Mouse (Mus musculus): Measurements from ENCODE around the gene Eif5a2. TPM values are rescaled to one million over a fixed set of nuclear protein-coding genes. Genes with fewer than 3 reads are reported as not detected.

Gene Eif5a2
- total RNA-seq, 4 experiments from 2014 or later, result 1.7 to 3.6 (median 2.8) TPM

DNA sequence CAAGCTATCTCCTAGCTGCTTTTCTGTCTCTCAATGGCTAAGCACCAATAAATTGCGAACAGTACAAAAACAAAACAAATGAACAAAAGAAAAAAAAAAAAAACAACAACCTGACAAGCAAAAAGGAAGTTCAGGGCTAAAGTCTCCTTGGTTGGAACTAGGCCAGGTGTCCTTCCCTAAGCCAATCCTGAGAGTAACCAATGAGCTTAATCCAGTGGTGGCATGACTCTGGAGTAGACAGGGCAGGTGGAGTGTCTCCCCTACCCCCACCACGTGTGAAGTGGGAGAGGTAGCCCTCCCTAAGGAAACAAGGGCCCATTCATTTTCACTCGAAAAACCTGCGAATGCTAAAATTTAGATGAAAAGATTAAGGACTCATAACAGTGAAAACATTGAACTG, 30.4 kb downstream of the Eif5a2 start:
- DNase-seq, result no peak

DNA sequence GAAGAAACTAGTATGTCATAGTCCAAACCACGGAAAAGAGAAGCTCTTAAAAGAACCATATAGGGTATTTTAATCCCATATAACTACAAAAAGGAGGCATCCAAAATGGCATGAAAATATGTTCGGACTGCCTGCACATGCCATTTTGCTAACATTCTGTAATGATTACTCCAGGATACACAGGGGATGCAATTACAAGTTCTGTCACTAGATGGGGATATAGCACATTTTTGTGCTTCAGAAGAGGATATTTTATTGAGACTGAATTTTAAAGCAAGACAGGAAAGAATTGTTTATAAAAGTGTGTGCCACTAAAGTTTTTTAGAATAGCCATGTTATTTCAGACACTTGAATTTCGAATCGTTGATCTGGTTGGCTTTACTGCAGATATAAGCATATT, 33.3 kb downstream of the Eif5a2 start:
- no peak for DNase-seq

DNA sequence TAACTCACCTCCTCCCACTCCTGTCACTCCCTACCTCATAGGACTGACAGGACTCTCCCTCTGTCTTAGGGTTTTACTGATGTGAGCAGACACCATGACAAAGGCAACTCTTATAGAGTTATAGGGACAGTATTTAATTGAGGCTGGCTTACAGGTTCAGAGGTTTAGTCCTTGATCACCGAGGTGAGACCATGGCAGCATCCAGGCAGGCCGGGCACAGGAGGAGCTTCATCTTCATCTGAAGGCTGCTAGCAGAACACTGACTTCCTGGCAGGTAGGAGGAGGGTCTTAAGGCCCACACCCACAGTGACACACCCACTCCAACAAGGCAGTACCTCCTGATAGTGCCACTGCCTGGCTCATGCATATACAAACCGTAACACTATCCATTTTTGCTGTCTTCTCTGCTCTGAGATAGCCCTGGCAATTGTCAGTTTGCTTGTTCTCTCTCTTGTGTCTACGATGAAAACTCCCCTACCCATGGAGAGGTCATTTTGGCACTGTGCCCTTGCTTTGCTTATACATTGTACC, 35.0 kb downstream of the Eif5a2 start:
- no peak for DNase-seq

DNA sequence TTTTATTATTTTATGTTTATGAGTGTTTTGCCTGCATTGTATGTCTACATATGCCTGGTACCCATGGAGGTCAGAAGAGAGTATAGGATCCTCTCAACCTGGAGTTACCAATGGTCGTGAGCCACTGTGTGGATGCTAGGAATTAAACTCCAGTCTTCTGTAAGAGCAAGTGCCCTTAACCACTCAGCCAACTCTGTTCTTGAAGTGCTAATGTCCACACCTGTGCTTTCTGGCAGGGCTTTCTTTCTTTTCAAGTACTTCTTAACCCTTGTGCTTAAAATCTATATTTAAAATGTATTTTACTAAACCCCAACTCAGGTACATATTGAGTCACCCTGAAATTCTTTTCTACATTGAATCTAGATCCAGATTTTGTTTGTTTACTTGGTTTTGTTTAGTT, 45.2 kb downstream of the Eif5a2 start:
- no peak for DNase-seq

DNA sequence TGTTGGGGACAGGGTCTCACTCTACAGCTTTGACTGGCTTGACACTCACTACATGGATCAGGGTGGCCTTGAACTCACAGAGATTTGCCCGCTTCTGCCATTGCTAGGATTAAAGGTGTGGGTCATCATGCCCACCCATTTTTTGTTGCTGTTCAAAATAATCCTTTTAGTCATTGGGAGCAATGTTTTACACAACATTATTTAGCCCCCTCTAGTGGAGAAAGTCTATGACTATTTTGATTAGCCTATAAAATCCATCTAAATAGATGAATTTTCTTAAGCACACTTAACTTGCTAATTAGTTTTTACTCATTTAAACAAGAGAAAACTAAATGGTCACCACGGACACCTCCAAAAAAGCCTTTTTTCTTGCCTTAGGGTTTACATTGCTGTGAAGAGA, 46.5 kb downstream of the Eif5a2 start:
- DNase-seq, result no peak

DNA sequence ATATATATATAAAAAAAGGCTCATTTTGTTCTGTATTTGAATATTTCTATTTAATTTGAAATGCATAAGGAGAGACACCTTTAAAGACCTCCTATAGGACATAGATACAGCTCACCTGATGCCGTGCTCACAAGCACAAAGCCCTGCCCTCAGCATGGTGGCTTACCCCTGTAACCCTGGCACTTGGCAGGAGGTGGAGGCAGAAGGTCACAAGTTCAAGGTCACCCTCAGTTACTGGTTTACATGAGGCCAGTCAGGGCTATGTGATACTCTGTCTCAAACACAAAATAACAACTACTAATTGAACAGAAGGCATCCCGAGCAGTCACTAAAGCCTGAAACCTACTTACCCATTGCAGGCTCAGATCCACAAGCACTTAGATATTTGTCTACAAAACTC, 48.4 kb downstream of the Eif5a2 start:
- no peak for DNase-seq

DNA sequence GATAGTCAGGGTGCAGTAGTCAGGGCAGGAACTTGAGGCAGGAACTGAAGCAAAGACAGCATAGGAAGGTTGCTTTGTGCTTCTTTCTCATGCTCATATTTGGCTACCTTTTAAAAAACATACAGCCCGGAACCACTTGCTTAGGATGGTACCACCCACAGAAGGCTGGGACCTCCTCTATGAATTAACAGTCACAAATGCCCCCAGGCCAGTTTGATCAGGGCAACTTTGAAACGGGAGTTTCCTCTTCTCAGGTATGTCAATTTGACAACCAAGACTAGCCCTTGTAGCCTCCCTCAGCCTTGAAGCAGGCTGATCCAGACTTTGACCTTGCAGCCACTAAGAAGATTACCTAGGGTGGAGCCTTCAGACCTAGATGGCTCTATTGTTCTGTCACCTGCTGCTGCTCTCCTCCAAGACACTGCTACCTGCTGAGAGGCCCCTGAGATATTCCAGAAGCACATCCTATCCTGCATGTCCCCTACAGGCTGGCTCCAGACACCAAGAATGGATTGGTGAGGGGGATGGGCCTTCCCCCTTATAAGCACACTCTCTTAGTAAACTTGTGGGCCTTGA, 55.8 kb downstream of the Eif5a2 start:
- no peak for DNase-seq

DNA sequence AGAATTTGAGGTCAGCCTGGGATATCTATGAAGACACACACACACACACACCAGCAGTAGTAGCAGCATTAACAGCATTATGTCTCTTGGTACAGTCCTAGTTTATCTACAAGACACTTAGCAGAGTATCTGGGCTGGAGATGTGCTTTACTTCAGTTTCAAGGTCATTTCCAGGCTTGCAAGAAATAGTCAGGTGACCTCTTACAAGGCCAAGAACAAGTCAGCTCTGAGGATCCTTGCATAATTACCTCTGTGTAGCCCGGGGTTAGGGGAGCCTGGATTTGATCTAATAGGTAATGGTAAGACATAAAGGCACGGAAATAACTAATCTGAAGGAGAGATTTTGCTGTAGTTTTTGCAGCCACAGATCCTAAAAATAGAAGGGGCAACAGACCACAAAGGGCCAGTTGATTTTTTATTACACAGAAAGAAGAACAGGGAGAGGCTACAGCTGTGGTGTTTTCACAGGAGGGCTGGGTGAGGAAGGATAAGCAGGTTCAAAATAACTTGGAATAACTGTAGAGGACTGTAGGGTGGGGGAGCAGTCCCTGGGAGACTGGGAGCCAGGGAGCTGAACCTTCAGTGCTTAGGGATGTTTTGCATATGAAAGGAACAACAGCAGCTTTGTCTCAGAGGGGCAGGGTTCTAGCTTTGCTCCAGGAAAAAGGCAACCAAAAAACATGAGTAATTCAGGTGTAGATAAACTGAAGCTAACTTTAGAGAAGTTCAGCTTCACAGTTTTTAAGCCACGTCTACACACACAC, 61.0 kb downstream of the Eif5a2 start:
- no peak for DNase-seq

DNA sequence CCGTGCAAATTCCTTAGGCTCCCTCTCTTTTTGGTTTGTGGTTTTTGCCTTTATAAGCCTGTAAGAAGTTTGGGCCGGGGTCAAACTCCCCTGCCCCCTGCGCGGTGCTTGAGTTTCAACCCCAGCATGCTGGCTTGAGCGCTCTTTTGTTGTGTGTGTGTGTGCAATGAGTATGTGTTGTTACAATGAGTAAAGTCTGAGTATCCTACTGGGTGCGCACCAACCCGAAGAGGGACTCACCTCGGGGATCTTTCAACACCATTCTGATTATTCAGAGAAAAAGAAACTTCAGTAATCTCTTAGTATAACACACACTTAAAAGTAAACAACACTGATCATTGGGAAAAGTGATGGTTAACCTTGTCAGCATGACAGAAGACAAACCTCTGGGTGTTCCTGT, 62.2 kb downstream of the Eif5a2 start:
- no peak for DNase-seq

DNA sequence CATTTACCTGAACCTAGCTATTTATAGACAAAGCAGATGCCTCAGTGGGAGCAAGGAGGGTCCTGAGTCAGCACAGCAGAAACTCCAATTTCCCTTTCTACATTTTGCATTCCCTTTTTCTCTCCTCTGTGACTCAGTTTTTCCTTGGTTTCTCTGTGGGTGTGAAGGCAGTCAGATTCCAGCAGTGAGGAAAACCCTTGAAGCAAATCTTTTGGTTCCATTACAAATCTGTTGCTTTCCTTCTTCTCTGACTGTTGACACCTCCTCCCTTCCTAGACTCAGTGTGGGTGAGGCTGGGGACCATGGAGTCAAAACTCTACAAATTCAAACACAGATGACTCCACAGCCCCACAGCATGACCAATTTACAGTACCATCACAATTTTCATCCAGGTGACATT, 66.0 kb downstream of the Eif5a2 start:
- no peak for DNase-seq

Other genes with a start within 250 kb of the Eif5a2 start
- gene Slc2a2, start 83.4 kb upstream of the Eif5a2 start, total RNA-seq (2022), result under 1 TPM in 1 of 4 experiments, not detected in 3; 0.40 TPM
- 100 to 1,000 TPM; 178 to 223 (median 196) TPM for gene Rpl22l1, start 24.2 kb downstream of the Eif5a2 start, total RNA-seq (2022)
- not detected for gene Gm1527, start 111.3 kb downstream of the Eif5a2 start, total RNA-seq (2022)

All from adrenal gland, adult 8-10 months (tissue).